8 mouse cellular contexts compared by ENCODE assay signal in the genomic region with DNA sequence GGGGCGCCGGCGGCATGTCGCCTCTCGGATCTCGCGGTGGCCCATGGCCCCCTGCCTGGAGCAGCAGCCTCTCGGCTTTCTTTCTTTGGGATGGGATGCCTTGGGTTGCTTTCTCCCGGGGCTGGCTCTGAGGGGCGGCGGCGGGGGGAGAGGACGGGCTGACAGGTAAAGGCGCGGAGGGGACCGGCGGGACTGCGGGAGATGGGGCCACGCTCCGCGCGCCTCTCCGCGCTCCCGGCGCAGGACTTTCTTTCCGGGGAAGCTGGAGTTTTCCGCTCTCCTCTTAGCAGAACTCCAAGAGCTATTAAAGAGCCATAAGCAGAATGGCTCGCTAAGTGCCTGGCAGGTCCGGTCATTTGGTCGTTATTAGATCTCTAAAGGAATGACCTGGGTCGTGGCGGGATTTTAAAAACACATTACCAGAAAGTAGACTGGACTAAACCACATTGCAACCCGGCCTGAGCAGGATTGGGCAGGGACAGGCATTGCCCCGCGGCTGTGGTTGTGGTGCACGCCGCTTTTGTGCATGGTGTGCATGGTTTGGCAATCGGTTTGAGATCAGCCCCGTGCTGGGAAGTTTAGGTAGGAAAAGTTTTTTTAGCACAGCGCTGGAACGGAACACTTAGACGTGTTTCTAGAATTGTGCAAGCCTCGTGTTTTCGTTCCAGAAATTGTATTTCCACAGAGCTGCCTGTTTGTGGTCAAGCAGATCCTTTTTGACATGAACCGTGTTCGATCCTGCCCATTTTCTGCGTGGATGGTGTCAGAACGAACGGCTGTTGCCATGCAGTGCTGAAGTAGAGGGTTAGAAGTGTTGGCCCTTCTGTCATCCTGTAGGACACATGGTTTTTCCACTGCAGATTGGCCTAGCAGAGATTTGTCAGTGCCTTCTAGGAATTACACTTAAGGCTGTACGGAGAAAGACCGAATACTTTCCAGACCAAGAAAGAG. TPM values are rescaled to one million over a fixed set of nuclear protein-coding genes. Genes with fewer than 3 reads are reported as not detected.
DNase-seq lines count a peak whose midpoint lies in the region; ATAC-seq lines count a peak whose summit lies in the region.

No protein-coding gene starts in this region.

- no peaks in the 10 kb centered on the region for H3K36me3 ChIP-seq in forebrain, embryonic 13.5 days (ENCODE audit: poor library complexity, severe bottlenecking)
- H3K36me3 ChIP-seq in hindbrain, embryonic 12.5 days = no peaks in the 10 kb centered on the region

- H3K4me2 ChIP-seq in forebrain, embryonic 13.5 days = peak overlapping the region; percentile 80
- peak overlapping the region; percentile 72 for H3K4me2 ChIP-seq in hindbrain, embryonic 12.5 days (replicated peaks)

- H3K4me1 ChIP-seq in brown adipose tissue, adult 24 weeks (ENCODE audit: control insufficient read depth, insufficient read depth, insufficient read length, low read length) = peaks cover 5% of the 10 kb centered on the region; the same call in 1 of the 2 replicates
- H3K4me1 ChIP-seq in forebrain, embryonic 13.5 days = peaks cover 27% of the 10 kb centered on the region
- peaks cover 19% of the 10 kb centered on the region for H3K4me1 ChIP-seq in hindbrain, embryonic 12.5 days

- peak overlapping the region; percentile 77 for H3K4me3 ChIP-seq in brown adipose tissue, adult 24 weeks (ENCODE audit: insufficient read depth, low read depth, low read length)
- peak overlapping the region; percentile 75 for H3K4me3 ChIP-seq in forebrain, embryonic 13.5 days
- H3K4me3 ChIP-seq in hindbrain, embryonic 12.5 days = peak overlapping the region; percentile 85

- H3K9ac ChIP-seq in forebrain, embryonic 13.5 days = peak overlapping the region; percentile 92
- peak overlapping the region; percentile 91 for H3K9ac ChIP-seq in hindbrain, embryonic 12.5 days

- peak; percentile 45 for DNase-seq in cerebellum, adult 11-12 months
- DNase-seq in cerebellum, adult 9-11 months = no peak
- DNase-seq in layer of hippocampus, adult 9-11 months = peak; percentile 45
- peak; percentile 50 for DNase-seq in lung, postnatal 14 days
- peak; percentile 22 for DNase-seq in right cerebral cortex, postnatal 14 days

- peak overlapping the region; percentile 61 for H3K27ac ChIP-seq in brown adipose tissue, adult 24 weeks (replicated peaks; ENCODE audit: low read depth, low read length)
- H3K27ac ChIP-seq in forebrain, embryonic 13.5 days = peak overlapping the region; percentile 92
- peak overlapping the region; percentile 90 for H3K27ac ChIP-seq in hindbrain, embryonic 12.5 days

- 2% methylated on average over 50 of the region's 52 CpGs for WGBS in forebrain, embryonic 13.5 days
- WGBS in hindbrain, embryonic 12.5 days = 2% methylated on average over 48 of the region's 52 CpGs

- no peaks in the 10 kb centered on the region for H3K9me3 ChIP-seq in forebrain, embryonic 13.5 days (replicated peaks)
- H3K9me3 ChIP-seq in hindbrain, embryonic 12.5 days (replicated peaks) = no peaks in the 10 kb centered on the region

- ATAC-seq in forebrain, embryonic 13.5 days = peak; percentile 60
- ATAC-seq in hindbrain, embryonic 12.5 days (ENCODE audit: low FRiP score) = peak; percentile 70

- no peaks in the 10 kb centered on the region for H3K27me3 ChIP-seq in forebrain, embryonic 13.5 days
- no peaks in the 10 kb centered on the region for H3K27me3 ChIP-seq in hindbrain, embryonic 12.5 days

RNA-seq across cellular contexts. Expression of gene Arl15, which starts 0.7 kb away (rescaled TPM):
- 9.0 and 9.7 TPM in 2 replicates for polyA plus RNA-seq in brown adipose tissue, adult 24 weeks (2012; ENCODE audit: insufficient read depth, insufficient read length, missing spikeins)
- 17.8 and 18.3 TPM in 2 replicates for polyA plus RNA-seq in forebrain, embryonic 13.5 days (2015; fragmentation: Nextera tagmentation; extraction: Ambion mirVana)
- 14.2 and 15.0 TPM in 2 replicates for polyA plus RNA-seq in hindbrain, embryonic 12.5 days (2016; fragmentation: Nextera tagmentation; extraction: Ambion mirVana)
